Mouse (Mus musculus) embryonic facial prominence, embryonic 13.5 days (tissue): ENCODE measurements around the gene Cd209g. TPM values are rescaled to one million over a fixed set of nuclear protein-coding genes. Genes with fewer than 3 reads are reported as not detected.
A peak's percentile ranks its signal among the peaks of the same experiment; 100 is the strongest.

ENCODE experiments used
- ATAC-seq: fragments of 200-750 bp; cut with Nextera tagmentation; 2 replicates; pipeline ENCODE4 v1.8.0; 2017; ENCODE audit warnings: low read depth; ENCODE audit not compliant: insufficient number of reproducible peaks, insufficient read depth, low FRiP score, low TSS enrichment
- H3K27ac ChIP-seq: fragments of 300-500 bp; sonication (generic); 2 replicates; pipeline ENCODE4 v1.5.1; 2015; ENCODE audit warnings: moderate library complexity, mild to moderate bottlenecking, inconsistent platforms
- H3K27me3 ChIP-seq: fragments of 300-500 bp; sonication (generic); 2 replicates; pipeline ENCODE4 v1.6.1; 2015; ENCODE audit warnings: mild to moderate bottlenecking, inconsistent platforms
- H3K36me3 ChIP-seq: fragments of 300-500 bp; sonication (generic); 2 replicates; pipeline ENCODE4 v1.6.1; 2015; ENCODE audit warnings: mild to moderate bottlenecking, inconsistent platforms
- H3K4me1 ChIP-seq: fragments of 300-500 bp; sonication (generic); 2 replicates; pipeline ENCODE4 v1.6.1; 2015; ENCODE audit warnings: inconsistent platforms
- H3K4me2 ChIP-seq: fragments of 300-500 bp; sonication (generic); 2 replicates; pipeline ENCODE4 v1.6.1; 2015; ENCODE audit warnings: moderate library complexity, mild to moderate bottlenecking, inconsistent platforms
- H3K4me3 ChIP-seq: fragments of 300-500 bp; sonication (generic); 2 replicates; pipeline ENCODE4 v1.5.1; 2015; ENCODE audit warnings: mild to moderate bottlenecking, inconsistent platforms
- H3K9ac ChIP-seq: fragments of 300-500 bp; sonication (generic); 2 replicates; pipeline ENCODE4 v1.6.1; 2015; ENCODE audit warnings: mild to moderate bottlenecking, inconsistent platforms
- H3K9me3 ChIP-seq: fragments of 300-500 bp; sonication (generic); 2 replicates; pipeline ENCODE4 v1.6.1; 2016; ENCODE audit warnings: inconsistent platforms
- WGBS: fragments of 180-500 bp; shearing (Covaris S2); methylation state at CpG from one replicate; pipeline ENCODE4 v1.1.7; 2015; ENCODE audit warnings: mixed read lengths; 5-methylcytosine and 5-hydroxymethylcytosine counted together
- polyA plus RNA-seq: library from polyadenylated mRNA; unstranded; fragments of >200 nt; fragmentation: Nextera tagmentation; extraction: Ambion mirVana; gene quantifications from 2 replicates; pipeline ENCODE4 v1.2.1, GENCODE M21; 2015

The Cd209g gene
- polyA plus RNA-seq, 1 experiment from 2014 or later: not detected

- no peaks in the 10 kb centered on the region for H3K9me3 ChIP-seq
Observed at GRCm38 (mm10) chr8:4166881-4167525, 33.1 kb downstream of the Cd209g start.

DNA sequence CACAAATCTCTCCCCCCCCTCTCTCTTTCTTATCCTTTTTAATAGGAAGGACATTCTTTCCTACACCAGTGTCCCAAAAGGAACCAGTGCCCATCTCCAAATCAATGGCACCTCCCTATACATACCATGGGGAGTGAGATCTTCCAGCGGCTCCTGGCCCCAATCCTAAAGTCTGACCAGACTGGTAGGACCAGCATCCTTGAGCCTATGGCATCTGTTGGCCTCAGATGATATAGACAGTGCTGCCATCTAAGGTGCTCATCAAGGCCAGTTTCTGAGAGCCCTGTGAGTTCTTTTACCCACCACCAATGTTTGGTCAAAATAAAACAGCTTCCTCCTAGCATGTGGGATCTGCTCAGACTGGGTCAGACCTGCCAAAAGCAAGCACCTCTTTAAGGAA lies 34.0 kb downstream of the Cd209g start:
- H3K27ac ChIP-seq: no peak overlapping the region
- no peak overlapping the region for H3K4me3 ChIP-seq
- H3K27me3 ChIP-seq: no peaks in the 10 kb centered on the region
- H3K9ac ChIP-seq: no peak overlapping the region
- ATAC-seq: no peak
- H3K4me2 ChIP-seq: no peak overlapping the region; the same call in 1 of the 2 replicates
- peaks cover 18% of the 10 kb centered on the region for H3K4me1 ChIP-seq
- 82% methylated on average over 1 of the region's 1 CpGs for WGBS
- H3K36me3 ChIP-seq: 0 out of 2 replicates have a peak, but pooled peaks cover 3% of the 10 kb centered on the region
- H3K9me3 ChIP-seq: no peaks in the 10 kb centered on the region

More at GRCm38 (mm10) chr8:4166881-4167525, 33.1 kb downstream of the Cd209g start:
- WGBS: 11% methylated on average over 10 of the region's 10 CpGs
- Histone ChIP-seq H3K27ac (no peak overlapping the region), H3K9ac (peak overlapping the region; percentile 88), H3K4me1 (peaks cover 18% of the 10 kb centered on the region), H3K4me2 (peak overlapping the region; percentile 77), H3K27me3 (no peaks in the 10 kb centered on the region), H3K36me3 (0 out of 2 replicates have a peak, but pooled peaks cover 3% of the 10 kb centered on the region), H3K4me3 (peak overlapping the region; percentile 84)
- ATAC-seq: no peak

GRCm38 (mm10) chr8:4172486-4172885 lies 38.6 kb downstream of the Cd209g start:
- no peaks in the 10 kb centered on the region for H3K27me3 ChIP-seq
- 0 out of 2 replicates have a peak, but pooled peaks cover 15% of the 10 kb centered on the region for H3K36me3 ChIP-seq
- H3K4me3 ChIP-seq: no peak overlapping the region
- H3K4me1 ChIP-seq: peaks cover 10% of the 10 kb centered on the region; the same call in 1 of the 2 replicates
- no peak overlapping the region for H3K4me2 ChIP-seq
- no peak for ATAC-seq
- no peak overlapping the region for H3K9ac ChIP-seq
- 70% methylated on average over 3 of the region's 3 CpGs for WGBS
- no peak overlapping the region for H3K27ac ChIP-seq
- 0 out of 2 replicates have a peak, but pooled peaks cover 3% of the 10 kb centered on the region for H3K9me3 ChIP-seq

DNA sequence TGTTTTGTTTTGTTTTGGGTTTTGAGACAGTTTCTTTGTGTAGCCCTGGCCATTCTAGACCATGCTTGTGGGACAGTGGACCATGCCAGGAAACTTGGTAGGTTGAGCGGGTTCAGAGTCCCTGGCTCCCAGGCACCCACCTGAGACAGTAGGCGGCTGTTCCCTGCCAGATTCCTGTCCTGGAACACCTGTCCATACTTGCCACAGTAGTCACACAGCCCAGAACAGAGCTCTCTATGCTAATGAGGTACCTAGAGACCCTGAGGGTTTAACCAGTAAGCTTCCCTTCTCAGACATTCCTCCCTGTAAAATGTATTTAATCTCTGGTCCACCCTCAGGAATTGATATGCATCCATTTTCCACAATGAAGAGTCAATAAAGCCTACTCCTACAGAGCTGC lies 40.1 kb downstream of the Cd209g start:
- no peak overlapping the region for H3K4me2 ChIP-seq
- H3K27ac ChIP-seq: no peak overlapping the region
- no peak overlapping the region for H3K4me3 ChIP-seq
- H3K9me3 ChIP-seq: 0 out of 2 replicates have a peak, but pooled peaks cover 3% of the 10 kb centered on the region
- H3K27me3 ChIP-seq: no peaks in the 10 kb centered on the region
- no peak overlapping the region for H3K9ac ChIP-seq
- no peak for ATAC-seq
- H3K4me1 ChIP-seq: no peaks in the 10 kb centered on the region; the same call in 1 of the 2 replicates
- H3K36me3 ChIP-seq: 0 out of 2 replicates have a peak, but pooled peaks cover 15% of the 10 kb centered on the region
- 63% methylated on average over 2 of the region's 2 CpGs for WGBS

GRCm38 (mm10) chr8:4183409-4183808 lies 49.5 kb downstream of the Cd209g start:
- no peak overlapping the region for H3K4me2 ChIP-seq
- 88% methylated on average over 8 of the region's 8 CpGs for WGBS
- no peak for ATAC-seq
- H3K4me3 ChIP-seq: no peak overlapping the region
- no peak overlapping the region for H3K9ac ChIP-seq
- H3K27me3 ChIP-seq: no peaks in the 10 kb centered on the region
- no peaks in the 10 kb centered on the region for H3K4me1 ChIP-seq
- H3K9me3 ChIP-seq: no peaks in the 10 kb centered on the region
- peaks cover 46% of the 10 kb centered on the region for H3K36me3 ChIP-seq
- H3K27ac ChIP-seq: no peak overlapping the region

GRCm38 (mm10) chr8:4186151-4186550 lies 52.3 kb downstream of the Cd209g start:
- no peak for ATAC-seq
- H3K36me3 ChIP-seq: peaks cover 53% of the 10 kb centered on the region

More at GRCm38 (mm10) chr8:4186151-4186550, 52.3 kb downstream of the Cd209g start:
- Histone ChIP-seq H3K9me3 (no peaks in the 10 kb centered on the region), H3K4me1 (no peaks in the 10 kb centered on the region), H3K27ac (no peak overlapping the region), H3K27me3 (no peaks in the 10 kb centered on the region), H3K4me3 (no peak overlapping the region), H3K9ac (no peak overlapping the region), H3K4me2 (no peak overlapping the region)
- WGBS: 90% methylated on average over 2 of the region's 2 CpGs

Other genes starting within 250 kb of the Cd209g start
- gene Cd209b, start 207.3 kb upstream of the Cd209g start, polyA plus RNA-seq: not detected in 2 replicates
- 0.33 and 0.52 TPM in 2 replicates for gene Cd209c, start 179.4 kb upstream of the Cd209g start, polyA plus RNA-seq
- not detected in 2 replicates for gene Cd209f, start 28.3 kb upstream of the Cd209g start, polyA plus RNA-seq
- 34.6 and 36.3 TPM in 2 replicates for gene Evi5l, start 32.5 kb downstream of the Cd209g start, polyA plus RNA-seq
- 2.3 and 3.3 TPM in 2 replicates for gene Prr36, start 83.4 kb downstream of the Cd209g start, polyA plus RNA-seq
- 1.8 and 2.5 TPM in 2 replicates for gene Lrrc8e, start 92.7 kb downstream of the Cd209g start, polyA plus RNA-seq
- 29.8 and 34.0 TPM in 2 replicates for gene Map2k7, start 104.6 kb downstream of the Cd209g start, polyA plus RNA-seq
- 1.8 and 2.0 TPM in 2 replicates for gene Gm49320, start 104.8 kb downstream of the Cd209g start, polyA plus RNA-seq
- gene Tgfbr3l, start 114.1 kb downstream of the Cd209g start, polyA plus RNA-seq: 4.6 and 7.3 TPM in 2 replicates
- gene Snapc2, start 119.0 kb downstream of the Cd209g start, polyA plus RNA-seq: 56.1 and 65.7 TPM in 2 replicates
- 104 and 110 TPM in 2 replicates for gene Ctxn1, start 125.2 kb downstream of the Cd209g start, polyA plus RNA-seq
- gene Timm44, start 141.8 kb downstream of the Cd209g start, polyA plus RNA-seq: 65.7 and 67.6 TPM in 2 replicates
- gene Ccl25, start 191.1 kb downstream of the Cd209g start, polyA plus RNA-seq: 21.0 and 21.1 TPM in 2 replicates
- gene Elavl1, start 191.3 kb downstream of the Cd209g start, polyA plus RNA-seq: 262 and 263 TPM in 2 replicates